Mouse (Mus musculus) right cerebral cortex, postnatal 25 days (tissue): ENCODE results near the gene Mag.
A peak's percentile ranks its signal among the peaks of the same experiment; 100 is the strongest.
"Not testable (repeated sequence)": the region's sequence is repeated elsewhere in the genome, so short reads cannot be mapped to it uniquely, and the experiment has no call there.

Source experiments
- DNase-seq: peaks from one replicate; pipeline ENCODE4 v3.0.0; 2022

The Mag gene

DNA sequence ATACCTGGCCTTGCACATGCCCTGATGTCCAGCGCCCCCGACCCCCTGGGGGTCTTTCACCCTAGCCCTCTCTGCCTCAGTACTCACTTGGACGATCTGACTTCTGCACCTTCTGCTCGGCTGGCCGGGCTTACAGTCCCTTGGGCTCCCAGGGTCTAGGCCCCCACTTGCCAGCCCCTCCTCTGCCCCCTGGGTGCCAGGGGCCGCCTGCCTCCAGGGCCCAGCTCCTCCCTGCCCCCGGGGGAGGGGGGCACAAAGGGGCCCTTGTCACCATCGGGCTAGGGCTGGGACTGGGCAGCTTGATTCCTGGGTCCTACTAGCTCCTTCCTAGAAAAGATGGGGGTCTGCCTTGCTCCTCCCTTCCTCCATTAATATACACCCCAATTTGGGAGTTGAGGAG lies at the start of gene Mag:
Mag (minus strand) TSS at position 142 of the 400 bp plus-strand sequence.
- no peak for DNase-seq

DNA sequence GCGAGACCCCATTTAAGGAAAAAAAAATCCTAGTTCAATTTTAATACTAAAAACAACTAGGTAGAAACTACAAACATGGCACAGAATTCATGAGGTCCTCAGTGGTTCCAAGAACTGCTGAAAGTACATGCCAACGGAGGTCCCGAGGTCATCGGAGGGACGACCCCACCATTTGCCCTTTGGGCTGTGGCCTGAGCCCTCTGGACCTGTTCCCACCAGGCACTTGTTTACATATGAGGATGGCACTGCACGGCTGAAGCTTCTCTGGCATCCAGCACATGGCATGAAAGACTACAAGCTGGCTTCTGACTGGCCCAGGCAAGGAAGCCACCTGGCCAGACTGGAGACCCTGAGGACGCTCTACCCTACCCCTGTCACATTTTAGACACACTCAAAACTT lies 49.7 kb upstream of the Mag start:
- no peak for DNase-seq

GRCm38 (mm10) chr7:30962862-30963261 lies 48.2 kb upstream of the Mag start:
- DNase-seq = no peak

GRCm38 (mm10) chr7:30959786-30960349 lies 45.2 kb upstream of the Mag start:
- no peak for DNase-seq

GRCm38 (mm10) chr7:30958866-30959487 lies 44.3 kb upstream of the Mag start:
- DNase-seq = no peak

GRCm38 (mm10) chr7:30958109-30958865 lies 43.6 kb upstream of the Mag start:
- no peak for DNase-seq

DNA sequence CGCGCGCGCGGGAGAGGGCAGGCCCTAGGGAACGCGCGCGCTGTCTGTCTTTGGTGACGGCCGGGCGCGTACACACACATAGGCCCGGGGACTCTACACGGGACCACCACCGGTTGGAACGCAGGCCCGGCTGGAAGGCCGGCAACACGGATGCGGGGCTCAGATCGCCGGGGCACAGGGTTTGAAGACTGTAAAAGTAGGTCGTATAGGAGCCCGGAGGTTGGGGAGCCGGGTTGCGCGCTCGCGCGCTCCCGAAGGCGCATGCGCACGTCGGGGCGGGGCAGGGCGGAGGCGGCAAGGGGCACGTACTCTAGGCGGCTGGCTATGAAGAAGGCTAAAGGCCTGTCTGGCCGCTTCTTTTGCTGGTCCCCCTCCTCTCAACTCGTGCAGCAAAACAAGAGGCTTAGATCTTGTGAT lies 42.7 kb upstream of the Mag start:
- peak; percentile 90 for DNase-seq

- DNase-seq = peak; percentile 83
Observed at GRCm38 (mm10) chr7:30956756-30957366, 42.2 kb upstream of the Mag start, which contains the start of gene Usf2. TSS of gene Usf2 (minus strand) at chr7:30956803.

DNA sequence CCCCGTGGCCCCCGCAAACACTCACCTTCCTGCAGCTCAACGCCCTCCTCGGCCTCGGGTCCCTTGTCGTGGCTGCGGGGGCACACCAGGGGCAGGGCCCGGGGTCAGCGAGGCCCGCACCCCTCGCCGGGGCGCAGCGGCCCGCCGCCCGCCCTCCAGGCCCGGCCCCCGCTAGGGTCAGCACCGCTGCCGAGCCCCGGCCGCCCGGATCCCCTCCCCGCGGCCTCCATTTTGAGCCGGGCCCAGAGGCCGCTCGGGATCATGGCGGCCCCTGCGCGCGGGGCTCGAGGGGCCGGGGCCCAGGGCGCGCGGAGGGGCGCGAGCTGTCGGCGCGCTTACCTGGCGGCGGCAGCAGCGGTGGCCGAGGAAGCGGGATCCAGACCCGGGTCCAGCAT lies 41.7 kb upstream of the Mag start:
- no peak for DNase-seq

GRCm38 (mm10) chr7:30955584-30956356 lies 41.1 kb upstream of the Mag start:
- DNase-seq = peak; percentile 75

GRCm38 (mm10) chr7:30954971-30955520 lies 40.4 kb upstream of the Mag start:
- no peak for DNase-seq

DNA sequence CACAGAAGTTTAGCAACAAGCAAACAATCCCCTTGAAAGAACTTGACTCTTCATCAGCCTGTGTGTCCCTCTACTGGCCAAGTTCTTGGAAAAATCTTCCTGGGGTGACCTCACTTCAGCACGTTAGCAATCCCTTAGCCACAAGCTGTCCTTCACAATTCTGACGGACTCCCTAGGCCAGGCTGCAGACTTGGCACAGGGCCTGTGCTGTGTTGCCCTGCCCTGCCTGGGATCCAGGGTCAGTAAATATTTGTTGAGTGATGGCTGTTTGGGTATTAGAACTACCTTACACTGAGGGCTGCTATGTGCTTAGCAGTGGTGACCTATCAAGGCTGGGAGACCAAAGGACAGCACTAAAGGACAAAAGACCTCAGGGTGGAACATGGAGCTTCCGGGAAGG lies 39.4 kb upstream of the Mag start:
- no peak for DNase-seq

- no peak for DNase-seq
Observed at GRCm38 (mm10) chr7:30953459-30953858, 38.8 kb upstream of the Mag start.

DNA sequence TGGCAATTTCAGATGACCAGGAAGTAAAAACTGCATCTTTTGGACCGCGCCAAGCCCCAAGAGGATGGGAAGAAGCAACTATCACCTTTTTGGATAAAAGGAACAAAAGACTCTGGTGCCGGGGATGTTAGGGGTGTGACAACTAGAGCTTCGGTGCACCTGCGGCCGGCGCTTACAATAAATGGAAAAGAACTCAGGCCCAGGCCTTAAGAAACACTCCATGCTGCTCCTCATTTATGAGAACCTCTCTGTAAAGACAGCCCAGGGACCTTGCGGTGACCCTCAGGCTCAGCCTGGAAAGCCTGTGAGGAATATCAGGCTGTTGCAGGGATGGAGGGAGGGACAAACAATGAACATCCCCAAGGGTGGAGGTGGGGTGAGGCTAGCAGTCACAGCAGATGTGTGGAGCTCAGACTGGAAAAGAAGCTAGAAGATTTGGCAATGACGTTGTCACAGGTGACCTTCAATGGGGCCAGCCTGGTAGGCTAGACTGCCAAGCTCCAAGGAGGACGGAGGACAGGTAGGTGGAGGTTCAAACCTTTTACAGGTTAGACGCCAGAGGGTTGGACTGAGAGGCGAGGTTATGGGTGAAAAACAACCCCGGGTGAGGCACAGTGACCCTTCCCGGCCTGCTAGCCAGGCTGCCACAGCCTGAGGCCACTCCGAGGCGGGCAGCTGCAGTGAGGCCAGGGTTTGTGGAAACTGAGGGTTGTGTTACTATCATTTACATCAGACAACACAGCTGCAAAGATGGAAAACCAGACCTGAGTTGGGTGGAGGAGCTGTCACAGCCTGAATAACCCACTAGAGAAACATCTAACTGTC lies 38.0 kb upstream of the Mag start:
- DNase-seq = no peak

GRCm38 (mm10) chr7:30949902-30950301 lies 35.2 kb upstream of the Mag start:
- not testable (repeated sequence) for DNase-seq

GRCm38 (mm10) chr7:30945876-30946275 lies 31.2 kb upstream of the Mag start:
- no peak for DNase-seq

- not testable (repeated sequence) for DNase-seq
Observed at GRCm38 (mm10) chr7:30945466-30945865, 30.8 kb upstream of the Mag start.

DNA sequence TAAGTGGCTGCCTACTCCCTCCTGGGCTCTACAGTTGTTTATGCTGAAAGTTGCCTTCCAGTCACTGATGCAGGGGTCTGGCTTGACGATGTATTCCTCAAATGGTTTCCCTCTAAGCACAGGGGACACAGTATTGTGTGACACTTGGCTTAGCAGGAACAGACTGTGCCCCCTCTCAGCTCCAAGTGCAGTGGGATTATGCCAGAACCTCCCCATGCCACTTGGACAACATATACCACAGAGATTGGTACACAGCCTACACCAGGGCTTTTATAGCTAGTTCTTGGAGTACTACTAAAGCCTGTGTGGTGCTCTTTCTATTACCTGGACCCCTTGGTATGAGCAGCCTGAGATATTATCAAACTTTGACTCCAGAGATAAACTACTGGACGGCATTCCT lies 30.0 kb upstream of the Mag start:
- DNase-seq = not testable (repeated sequence)

- no peak for DNase-seq
Observed at GRCm38 (mm10) chr7:30943909-30944635, 29.4 kb upstream of the Mag start, which contains the start of gene Hamp. TSS of gene Hamp (minus strand) at chr7:30944032.

GRCm38 (mm10) chr7:30942365-30942764 lies 27.7 kb upstream of the Mag start:
- not testable (repeated sequence) for DNase-seq

- not testable (repeated sequence) for DNase-seq
Observed at GRCm38 (mm10) chr7:30940070-30940469, 25.4 kb upstream of the Mag start.
